Mouse (Mus musculus): ENCODE data around the gene Rassf6. TPM values are rescaled to one million over a fixed set of nuclear protein-coding genes. Genes with fewer than 3 reads are reported as not detected.

Gene Rassf6
- total RNA-seq, 2 experiments from 2014 or later: 0.42 to 1.0 TPM

DNA sequence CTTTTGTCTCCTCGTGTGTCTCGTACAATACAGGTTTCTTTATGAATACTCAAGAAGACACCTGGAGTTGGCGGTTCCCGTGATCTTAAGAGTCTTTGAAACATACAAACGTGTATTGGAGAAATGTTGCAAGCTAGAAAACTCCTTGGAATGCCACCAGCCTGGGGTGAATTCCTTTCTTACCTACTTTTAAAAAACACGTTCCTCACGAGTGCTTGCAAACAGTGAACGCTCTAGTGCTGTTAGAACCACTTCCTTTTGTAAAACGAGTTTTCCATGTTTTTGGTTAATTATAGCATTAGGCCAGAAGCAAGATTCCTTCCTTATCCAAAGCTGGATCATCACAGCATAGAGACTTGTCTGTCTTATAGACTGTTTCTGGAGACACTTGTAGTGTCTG lies 60.9 kb downstream of the Rassf6 start:
- DNase-seq (ENCODE audit: extremely low spot score in 1 of 2, low spot score in 1 of 2): no peak

DNA sequence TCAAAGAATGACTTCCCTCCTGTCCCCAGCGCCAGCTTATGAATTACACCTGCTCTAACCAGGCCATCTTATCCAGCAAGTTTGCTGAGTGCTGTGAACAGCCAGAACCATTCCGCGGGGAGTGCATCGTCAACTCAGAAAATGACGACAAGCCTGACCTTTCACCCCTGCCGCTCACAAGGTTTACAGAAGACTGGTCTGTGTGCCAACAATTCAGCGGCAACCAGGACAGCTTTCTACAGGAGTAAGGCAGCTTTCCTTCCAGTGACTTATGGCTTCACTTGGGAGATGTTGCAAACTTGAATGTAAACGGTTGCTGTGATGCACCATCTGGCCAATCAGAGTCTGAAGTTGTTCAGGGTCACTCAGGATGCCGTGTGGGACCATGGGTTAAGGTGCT lies 62.7 kb downstream of the Rassf6 start:
- no peak for DNase-seq (ENCODE audit: extremely low spot score in 1 of 2, low spot score in 1 of 2)

DNA sequence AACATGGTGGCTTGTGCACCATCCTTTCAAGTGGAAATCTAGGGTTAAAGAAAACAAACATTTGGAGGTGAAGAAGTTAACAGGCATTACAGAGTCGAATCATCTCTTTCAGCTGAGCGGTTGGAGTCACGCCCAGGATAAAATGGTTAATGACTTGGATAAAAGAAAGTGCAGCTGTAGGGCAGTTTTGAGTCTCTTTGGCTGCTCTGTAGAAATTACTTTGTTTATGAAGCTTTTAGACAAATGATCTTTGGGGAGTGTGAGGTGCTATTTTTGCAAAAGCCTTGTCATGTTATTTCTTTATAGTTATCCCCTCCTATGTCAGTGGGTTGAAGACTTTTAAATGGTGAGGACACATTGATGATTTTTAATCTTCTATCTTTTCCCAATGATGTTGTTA lies 69.2 kb downstream of the Rassf6 start:
- no peak for DNase-seq (ENCODE audit: extremely low spot score in 1 of 2, low spot score in 1 of 2)

DNA sequence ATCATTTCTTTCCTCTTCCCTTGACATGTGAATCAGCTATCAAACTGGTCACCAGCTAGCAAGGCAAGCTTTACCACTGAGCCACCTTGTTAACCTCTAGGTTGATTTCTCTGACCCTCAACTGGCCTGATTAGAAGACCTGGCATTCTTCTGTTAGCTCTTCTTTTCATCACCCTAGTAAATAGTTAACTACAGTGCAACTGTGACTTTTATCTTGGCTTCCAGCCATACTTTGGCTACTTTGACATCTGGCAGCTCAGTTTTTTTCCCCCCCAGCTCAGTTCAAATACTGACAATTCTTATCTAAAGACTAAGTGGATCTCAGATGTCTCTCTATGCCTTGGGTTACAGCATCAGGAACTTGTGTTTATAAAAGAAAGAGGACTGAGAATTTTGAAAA lies 72.1 kb downstream of the Rassf6 start:
- no peak for DNase-seq (ENCODE audit: extremely low spot score in 1 of 2, low spot score in 1 of 2)

DNA sequence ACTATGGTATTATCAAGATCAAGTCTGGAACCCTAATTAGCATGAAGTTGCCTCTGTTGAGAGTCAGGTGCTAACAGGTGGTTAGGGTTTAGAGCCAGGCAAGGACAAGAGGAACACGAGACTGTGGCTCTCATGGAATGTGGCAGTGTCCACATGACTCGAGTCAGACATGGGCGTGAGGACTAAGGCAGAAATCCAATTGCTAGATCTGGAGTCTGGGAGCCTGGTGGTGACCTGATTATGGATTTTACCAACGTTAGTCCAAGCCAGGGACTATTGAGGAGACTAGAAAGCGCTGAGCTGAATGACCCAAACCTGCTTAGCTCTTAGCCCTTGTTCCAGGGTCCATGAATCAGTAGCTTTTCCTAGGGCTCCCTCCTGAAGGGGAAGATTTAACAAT lies 72.7 kb downstream of the Rassf6 start:
- DNase-seq (ENCODE audit: extremely low spot score in 1 of 2, low spot score in 1 of 2): no peak

DNA sequence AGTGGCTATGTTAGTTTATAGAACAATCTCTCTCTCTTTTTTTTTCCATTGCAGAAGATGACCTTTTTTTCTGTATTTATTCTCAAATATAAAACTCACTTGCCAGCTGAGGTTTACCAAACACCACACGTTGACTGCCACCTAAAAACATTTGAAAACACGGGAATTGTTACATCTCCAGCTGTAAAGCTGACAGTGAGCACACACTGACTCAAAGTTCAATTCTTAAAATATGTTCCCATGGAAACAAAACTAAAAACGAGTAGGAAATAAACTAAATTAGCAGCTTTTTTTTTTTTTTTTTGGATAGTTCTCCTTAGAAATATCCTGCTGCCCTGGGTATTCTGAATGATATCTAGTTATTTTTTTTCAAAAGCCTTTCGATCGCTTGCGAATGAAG lies 75.3 kb downstream of the Rassf6 start:
- DNase-seq (ENCODE audit: extremely low spot score in 1 of 2, low spot score in 1 of 2): no peak

DNA sequence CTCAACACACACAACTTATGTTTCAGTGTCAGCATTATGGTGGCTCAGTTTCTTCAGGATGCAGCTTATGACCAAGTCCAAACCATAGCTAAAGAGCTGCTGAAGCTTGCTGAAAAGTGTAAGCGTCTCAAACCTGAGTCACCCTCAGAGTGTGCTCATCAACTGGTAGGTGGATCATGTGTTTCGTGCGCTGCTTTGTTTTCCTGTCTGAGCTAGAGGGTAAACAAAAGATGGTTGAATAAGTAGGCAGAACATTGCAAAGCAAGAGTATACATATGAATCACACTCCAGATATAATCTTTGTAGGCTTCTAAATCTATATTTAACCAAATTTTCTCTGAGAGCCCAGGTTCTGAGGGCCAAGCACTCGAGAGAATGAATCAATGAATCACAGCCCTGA lies 76.3 kb downstream of the Rassf6 start:
- DNase-seq (ENCODE audit: extremely low spot score in 1 of 2, low spot score in 1 of 2): no peak

DNA sequence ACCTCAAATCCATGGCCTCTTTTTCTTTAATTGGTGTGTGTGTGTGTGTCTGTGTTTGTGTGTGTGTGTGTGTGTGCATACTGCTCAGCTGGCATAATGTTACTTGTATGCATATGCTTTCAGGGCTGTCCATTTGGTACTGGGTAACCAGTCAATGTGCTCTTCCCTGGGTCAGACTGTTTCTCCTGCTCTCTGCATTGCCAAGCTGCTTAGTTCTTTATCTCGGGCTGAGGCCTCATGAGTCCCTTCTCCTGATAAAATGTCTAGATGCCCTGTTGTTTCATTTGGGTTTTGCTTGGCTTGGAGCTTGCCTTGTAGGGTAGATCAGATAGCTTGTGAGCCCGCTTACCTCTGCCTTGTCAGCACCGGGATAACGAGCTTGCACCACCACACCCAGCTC lies 77.6 kb downstream of the Rassf6 start:
- no peak for DNase-seq (ENCODE audit: extremely low spot score in 1 of 2, low spot score in 1 of 2)

DNA sequence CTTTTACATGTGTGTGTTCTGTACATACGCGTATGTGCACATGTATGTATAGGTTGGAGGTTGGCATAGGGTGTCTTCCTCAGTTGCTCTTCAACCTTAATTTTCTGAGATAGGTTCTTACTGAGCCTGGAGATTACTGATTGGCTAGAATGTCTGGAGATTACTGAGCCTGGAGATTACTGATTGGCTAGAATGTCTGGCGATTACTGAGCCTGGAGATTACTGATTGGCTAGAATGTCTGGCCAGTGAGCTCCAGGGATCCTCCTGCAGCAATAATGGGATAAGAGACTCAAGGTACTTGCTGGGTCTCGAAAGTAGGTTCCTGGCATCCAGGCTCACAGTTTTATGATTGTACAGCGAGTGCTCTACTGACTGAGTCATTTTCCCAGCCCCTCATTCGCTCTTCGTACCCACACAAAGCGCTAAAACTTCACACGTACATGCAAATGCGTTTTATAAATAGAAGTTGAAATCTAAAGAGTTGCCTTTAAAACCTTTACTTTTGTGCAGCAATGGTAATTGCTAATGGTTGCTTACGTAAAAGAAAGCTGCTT lies 78.7 kb downstream of the Rassf6 start:
- no peak for DNase-seq (ENCODE audit: extremely low spot score in 1 of 2, low spot score in 1 of 2)

DNA sequence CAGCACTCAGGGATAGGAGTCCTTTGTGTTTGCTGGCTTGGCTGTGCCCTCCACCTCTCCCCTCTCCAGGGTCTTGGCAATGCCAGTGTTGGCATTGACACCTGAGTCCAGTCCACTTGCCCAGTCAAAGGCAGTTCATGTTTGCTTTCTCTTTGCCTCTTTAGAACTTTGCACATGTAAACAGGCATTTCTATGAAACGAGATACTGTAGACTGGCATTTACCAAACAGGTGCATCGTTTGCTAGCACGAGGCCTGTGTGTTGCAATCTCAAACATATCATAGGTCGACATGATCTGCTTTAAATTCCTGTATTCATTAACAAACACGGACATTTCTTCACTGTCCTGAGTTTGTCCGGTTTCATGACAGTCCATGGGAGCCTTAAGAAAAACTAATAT lies 79.7 kb downstream of the Rassf6 start, which contains the start of gene 5830473C10Rik:
TSS of gene 5830473C10Rik (plus strand) at position 365 of the 400 bp plus-strand sequence.
- DNase-seq (ENCODE audit: extremely low spot score in 1 of 2, low spot score in 1 of 2): no peak

DNA sequence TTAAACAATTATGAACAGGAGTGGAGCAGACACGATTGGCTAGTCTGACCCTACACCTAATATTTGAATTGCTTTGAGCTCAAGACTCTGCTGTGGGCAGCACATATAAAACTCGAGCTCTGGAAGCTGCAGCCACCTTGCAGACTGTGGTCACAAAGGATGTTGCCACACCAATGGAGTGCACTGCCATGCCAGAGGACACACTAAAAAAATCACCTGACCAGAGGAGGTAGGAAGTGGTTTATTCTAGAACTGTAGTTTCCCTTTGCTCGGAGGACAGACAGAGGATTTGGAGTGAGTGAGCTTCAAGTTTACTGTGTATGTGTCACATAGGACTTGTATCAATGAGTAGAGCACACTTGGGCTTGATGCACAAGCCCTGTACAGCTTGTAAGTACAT lies 84.4 kb downstream of the Rassf6 start:
- DNase-seq (ENCODE audit: extremely low spot score in 1 of 2, low spot score in 1 of 2): no peak

Other genes with a start within 250 kb of the Rassf6 start
- not detected for gene Alb, start 179.8 kb downstream of the Rassf6 start, total RNA-seq (2021)
- gene Afp, start 149.9 kb downstream of the Rassf6 start, total RNA-seq (2021): not detected
- gene Afm, start 121.7 kb downstream of the Rassf6 start, total RNA-seq (2021): not detected
- gene 5830473C10Rik, start 79.5 kb downstream of the Rassf6 start, total RNA-seq (2021): not detected
- under 1 TPM in 1 of 2 experiments, not detected in 1; 0.22 TPM for gene Cxcl5, start 118.7 kb upstream of the Rassf6 start, total RNA-seq (2021)
- not detected for gene Ppbp, start 127.9 kb upstream of the Rassf6 start, total RNA-seq (2021)
- gene Pf4, start 131.8 kb upstream of the Rassf6 start, total RNA-seq (2021): 1 to 10 TPM; 2.3 to 2.5 TPM
- gene Cxcl3, start 145.4 kb upstream of the Rassf6 start, total RNA-seq (2021): not detected
- not detected for gene Cxcl15, start 153.9 kb upstream of the Rassf6 start, total RNA-seq (2021)